Mouse (Mus musculus): ENCODE data around the gene Mgmt. TPM values are rescaled to one million over a fixed set of nuclear protein-coding genes. Genes with fewer than 3 reads are reported as not detected.

The Mgmt gene
- polyA plus RNA-seq, 1 experiment = 4.3 TPM

DNA sequence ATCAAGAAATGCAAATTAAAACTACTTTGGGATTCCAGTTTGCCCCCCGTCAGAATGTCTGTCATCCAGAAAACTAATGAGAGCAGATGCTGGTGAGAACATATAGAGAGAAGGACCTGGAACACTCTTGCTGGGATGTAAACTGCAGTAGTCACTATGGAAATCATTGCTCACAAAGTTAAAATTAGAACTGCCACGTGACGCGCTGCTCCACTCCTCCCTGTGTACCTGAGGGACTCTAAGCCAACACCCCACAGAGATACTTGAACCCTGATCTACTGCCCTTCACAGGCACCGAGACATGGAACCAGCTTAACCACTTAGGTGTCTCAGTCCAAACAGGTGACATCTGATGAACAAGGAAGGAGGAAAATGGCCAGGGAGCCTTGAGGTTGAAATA is 171.0 kb downstream of the Mgmt start:
- Histone ChIP-seq H3K4me1 (ENCODE audit: control insufficient read depth, insufficient read depth, low read length) (no peaks in the 10 kb centered on the region), H3K27ac (ENCODE audit: insufficient read depth, low read depth, low read length) (no peak overlapping the region), H3K4me3 (ENCODE audit: insufficient read depth, low read length) (no peak overlapping the region)
- TF ChIP-seq CTCF (IDR thresholded peaks at IDR 0.05; ENCODE audit: low read depth, low read length) (no peak), POLR2A (IDR thresholded peaks at IDR 0.05; ENCODE audit: borderline replicate concordance, low read depth, low read length) (no peak)

DNA sequence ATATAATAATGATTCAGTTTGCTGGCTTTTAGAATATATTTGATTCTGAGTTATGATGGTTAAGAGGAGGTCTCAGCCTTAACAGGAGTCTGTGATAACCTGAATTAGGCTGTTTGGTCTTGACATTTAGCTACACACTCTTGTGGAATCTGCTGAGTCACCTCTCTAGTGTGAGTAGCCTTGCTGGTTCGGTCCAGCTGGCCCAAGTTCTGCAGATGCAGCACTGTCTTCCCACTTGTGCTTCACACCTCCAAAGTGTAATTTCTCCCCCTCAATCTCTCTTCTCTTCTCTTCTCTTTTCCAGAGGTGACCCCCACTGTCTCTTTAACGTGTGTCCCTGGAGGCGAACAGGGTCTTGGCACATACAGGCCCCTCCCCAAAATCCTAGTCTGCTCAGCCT is 171.8 kb downstream of the Mgmt start:
- H3K4me3 ChIP-seq (ENCODE audit: insufficient read depth, low read length) = no peak overlapping the region
- TF ChIP-seq POLR2A (IDR thresholded peaks at IDR 0.05; ENCODE audit: borderline replicate concordance, low read depth, low read length) = no peak
- TF ChIP-seq CTCF (IDR thresholded peaks at IDR 0.05; ENCODE audit: low read depth, low read length) = no peak
- H3K27ac ChIP-seq (ENCODE audit: insufficient read depth, low read depth, low read length) = no peak overlapping the region
- H3K4me1 ChIP-seq (ENCODE audit: control insufficient read depth, insufficient read depth, low read length) = no peaks in the 10 kb centered on the region

GRCm38 (mm10) chr7:137066997-137067396 is 172.6 kb downstream of the Mgmt start:
- Histone ChIP-seq H3K4me1 (ENCODE audit: control insufficient read depth, insufficient read depth, low read length) (no peaks in the 10 kb centered on the region), H3K27ac (ENCODE audit: insufficient read depth, low read depth, low read length) (no peak overlapping the region), H3K4me3 (ENCODE audit: insufficient read depth, low read length) (no peak overlapping the region)
- TF ChIP-seq POLR2A (IDR thresholded peaks at IDR 0.05; ENCODE audit: borderline replicate concordance, low read depth, low read length) (no peak), CTCF (IDR thresholded peaks at IDR 0.05; ENCODE audit: low read depth, low read length) (no peak)

DNA sequence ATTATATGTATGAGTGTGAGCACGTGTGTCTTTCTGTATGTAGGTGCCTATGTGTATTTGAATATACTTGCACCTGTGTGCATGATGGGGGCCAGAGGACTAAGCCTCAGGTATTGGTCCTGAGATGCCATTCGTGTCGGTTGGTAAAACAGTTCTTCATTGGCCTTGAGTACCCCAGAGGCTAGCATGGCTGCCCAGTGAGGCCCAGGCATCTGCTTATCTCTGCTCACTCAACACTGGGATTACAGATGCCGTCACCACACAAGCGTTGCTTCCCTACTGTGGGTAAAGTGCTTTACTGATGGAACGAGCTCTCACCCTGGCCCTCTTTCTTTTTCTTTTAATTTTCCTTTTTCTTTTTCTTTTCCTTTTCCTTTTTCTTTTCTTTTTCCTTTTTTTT is 173.3 kb downstream of the Mgmt start:
- TF ChIP-seq CTCF (IDR thresholded peaks at IDR 0.05; ENCODE audit: low read depth, low read length) (no peak), POLR2A (IDR thresholded peaks at IDR 0.05; ENCODE audit: borderline replicate concordance, low read depth, low read length) (no peak)
- Histone ChIP-seq H3K4me1 (ENCODE audit: control insufficient read depth, insufficient read depth, low read length) (no peaks in the 10 kb centered on the region), H3K27ac (ENCODE audit: insufficient read depth, low read depth, low read length) (no peak overlapping the region), H3K4me3 (ENCODE audit: insufficient read depth, low read length) (no peak overlapping the region)

GRCm38 (mm10) chr7:137068796-137069195 is 174.4 kb downstream of the Mgmt start:
- no peaks in the 10 kb centered on the region for H3K4me1 ChIP-seq (ENCODE audit: control insufficient read depth, insufficient read depth, low read length)
- no peak for TF ChIP-seq POLR2A (IDR thresholded peaks at IDR 0.05; ENCODE audit: borderline replicate concordance, low read depth, low read length)
- no peak for TF ChIP-seq CTCF (IDR thresholded peaks at IDR 0.05; ENCODE audit: low read depth, low read length)
- H3K27ac ChIP-seq (ENCODE audit: insufficient read depth, low read depth, low read length) = no peak overlapping the region
- no peak overlapping the region for H3K4me3 ChIP-seq (ENCODE audit: insufficient read depth, low read length)

GRCm38 (mm10) chr7:137069768-137070167 is 175.4 kb downstream of the Mgmt start:
- H3K4me3 ChIP-seq (ENCODE audit: insufficient read depth, low read length) = no peak overlapping the region
- TF ChIP-seq CTCF (IDR thresholded peaks at IDR 0.05; ENCODE audit: low read depth, low read length) (no peak), POLR2A (IDR thresholded peaks at IDR 0.05; ENCODE audit: borderline replicate concordance, low read depth, low read length) (no peak)
- no peaks in the 10 kb centered on the region for H3K4me1 ChIP-seq (ENCODE audit: control insufficient read depth, insufficient read depth, low read length)
- no peak overlapping the region for H3K27ac ChIP-seq (ENCODE audit: insufficient read depth, low read depth, low read length)

DNA sequence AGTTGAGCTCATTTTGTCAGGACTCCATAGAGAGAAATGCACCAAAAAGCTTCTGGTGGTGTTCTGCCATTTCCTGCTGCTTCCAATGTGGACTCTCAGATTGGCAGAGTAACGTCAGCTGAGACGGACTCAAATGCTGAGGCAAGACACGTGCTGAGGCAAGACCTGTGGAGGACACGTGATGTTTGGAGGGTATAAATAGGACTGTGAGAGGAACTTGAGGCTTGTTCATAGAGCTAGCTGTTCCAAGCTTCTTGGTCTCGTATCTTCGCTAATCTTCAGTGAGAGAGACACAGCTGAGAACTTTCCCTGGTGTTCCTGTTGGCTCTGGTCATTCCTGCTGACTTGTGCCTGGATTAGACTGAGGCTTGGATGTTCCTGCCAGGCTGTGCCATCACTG is 176.9 kb downstream of the Mgmt start:
- Histone ChIP-seq H3K4me1 (ENCODE audit: control insufficient read depth, insufficient read depth, low read length) (no peaks in the 10 kb centered on the region), H3K4me3 (ENCODE audit: insufficient read depth, low read length) (no peak overlapping the region), H3K27ac (ENCODE audit: insufficient read depth, low read depth, low read length) (no peak overlapping the region)
- no peak for TF ChIP-seq POLR2A (IDR thresholded peaks at IDR 0.05; ENCODE audit: borderline replicate concordance, low read depth, low read length)
- no peak for TF ChIP-seq CTCF (IDR thresholded peaks at IDR 0.05; ENCODE audit: low read depth, low read length)

DNA sequence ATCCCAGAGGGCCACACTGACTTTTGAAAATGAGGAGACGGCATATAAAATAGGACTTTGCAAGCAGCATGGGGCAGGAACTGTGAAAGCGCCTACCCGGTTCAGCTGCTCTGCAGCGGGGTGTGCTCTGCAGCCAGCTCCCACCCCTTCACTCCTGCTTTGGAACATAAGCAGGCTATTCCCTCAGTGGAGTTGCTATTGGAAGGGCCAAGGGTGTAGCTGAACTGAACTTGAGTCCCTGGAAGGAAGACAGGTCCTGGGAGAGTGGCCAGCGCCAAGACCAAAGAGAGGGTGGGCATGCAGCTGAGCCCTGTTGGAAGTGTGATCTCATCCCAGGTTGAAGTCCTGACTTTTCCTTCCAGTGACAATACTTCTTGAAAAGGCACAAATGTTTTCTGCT is 179.5 kb downstream of the Mgmt start:
- no peak overlapping the region for H3K4me3 ChIP-seq (ENCODE audit: insufficient read depth, low read length)
- no peak overlapping the region for H3K27ac ChIP-seq (ENCODE audit: insufficient read depth, low read depth, low read length)
- H3K4me1 ChIP-seq (ENCODE audit: control insufficient read depth, insufficient read depth, low read length) = no peaks in the 10 kb centered on the region
- no peak for TF ChIP-seq CTCF (IDR thresholded peaks at IDR 0.05; ENCODE audit: low read depth, low read length)
- no peak for TF ChIP-seq POLR2A (IDR thresholded peaks at IDR 0.05; ENCODE audit: borderline replicate concordance, low read depth, low read length)

GRCm38 (mm10) chr7:137074324-137074723 is 179.9 kb downstream of the Mgmt start:
- no peak overlapping the region for H3K27ac ChIP-seq (ENCODE audit: insufficient read depth, low read depth, low read length)

GRCm38 (mm10) chr7:137075301-137075700 is 180.9 kb downstream of the Mgmt start:
- Histone ChIP-seq H3K4me3 (ENCODE audit: insufficient read depth, low read length) (no peak overlapping the region), H3K27ac (ENCODE audit: insufficient read depth, low read depth, low read length) (no peak overlapping the region), H3K4me1 (ENCODE audit: control insufficient read depth, insufficient read depth, low read length) (no peaks in the 10 kb centered on the region)
- TF ChIP-seq POLR2A (IDR thresholded peaks at IDR 0.05; ENCODE audit: borderline replicate concordance, low read depth, low read length) (no peak), CTCF (IDR thresholded peaks at IDR 0.05; ENCODE audit: low read depth, low read length) (no peak)

More at GRCm38 (mm10) chr7:137074324-137074723, 179.9 kb downstream of the Mgmt start:
- H3K4me3 ChIP-seq (ENCODE audit: insufficient read depth, low read length) = no peak overlapping the region
- TF ChIP-seq CTCF (IDR thresholded peaks at IDR 0.05; ENCODE audit: low read depth, low read length) = no peak
- no peak for TF ChIP-seq POLR2A (IDR thresholded peaks at IDR 0.05; ENCODE audit: borderline replicate concordance, low read depth, low read length)
- no peaks in the 10 kb centered on the region for H3K4me1 ChIP-seq (ENCODE audit: control insufficient read depth, insufficient read depth, low read length)

DNA sequence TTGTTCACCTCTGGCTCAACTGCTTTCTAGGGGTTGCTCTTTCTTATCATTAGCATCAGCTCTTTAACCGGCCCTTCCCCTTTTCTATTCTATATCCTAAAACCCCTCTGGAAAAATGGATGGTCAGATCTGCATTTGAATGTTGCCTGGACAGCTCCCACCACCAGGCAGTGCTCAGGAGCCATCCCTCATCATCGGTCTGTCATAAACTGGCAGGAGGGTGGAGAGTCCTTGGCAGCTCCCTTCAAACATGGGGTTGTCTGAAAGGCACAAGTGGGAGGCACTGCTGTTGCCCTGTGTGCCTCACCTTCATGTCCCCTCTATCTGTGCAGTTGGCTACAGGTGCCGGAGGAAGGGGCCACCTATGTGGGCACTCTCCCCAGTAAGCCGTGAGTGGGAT is 185.8 kb downstream of the Mgmt start:
- H3K4me1 ChIP-seq (ENCODE audit: control insufficient read depth, insufficient read depth, low read length) = no peaks in the 10 kb centered on the region
- TF ChIP-seq CTCF (IDR thresholded peaks at IDR 0.05; ENCODE audit: low read depth, low read length) (no peak), POLR2A (IDR thresholded peaks at IDR 0.05; ENCODE audit: borderline replicate concordance, low read depth, low read length) (no peak)
- H3K27ac ChIP-seq (ENCODE audit: insufficient read depth, low read depth, low read length) = no peak overlapping the region
- no peak overlapping the region for H3K4me3 ChIP-seq (ENCODE audit: insufficient read depth, low read length)

Data from bone marrow macrophage, adult 2 months (primary cell).